Mouse (Mus musculus): Measurements from ENCODE around the gene Fos. TPM values are rescaled to one million over a fixed set of nuclear protein-coding genes. Genes with fewer than 3 reads are reported as not detected.

Fos gene
- polyA plus RNA-seq, 1 experiment from 2014 or later, result 1.8 TPM

GRCm38 (mm10) chr12:85478696-85479095, 5.0 kb downstream of the Fos start:
- Histone ChIP-seq H3K27me3 (ENCODE audit: control insufficient read depth, insufficient read depth, low read depth, low read length) (peaks cover 16% of the 10 kb centered on the region), H3K4me3 (ENCODE audit: low read depth, low read length) (no peak overlapping the region), H3K9ac (ENCODE audit: low read depth, low read length) (no peak overlapping the region), H3K4me1 (ENCODE audit: control insufficient read depth, insufficient read depth, low read length) (peaks cover 8% of the 10 kb centered on the region), H3K36me3 (ENCODE audit: control insufficient read depth, insufficient read depth, low read length) (no peaks in the 10 kb centered on the region), H3K9me3 (replicated peaks; ENCODE audit: control insufficient read depth, low read length, poor library complexity, severe bottlenecking) (no peaks in the 10 kb centered on the region), H3K4me2 (ENCODE audit: low read length) (no peak overlapping the region), H3K27ac (ENCODE audit: low read length) (no peak overlapping the region)
- no peak for ATAC-seq
- WGBS, result 76% methylated on average over 7 of the region's 7 CpGs

- no peaks in the 10 kb centered on the region for H3K36me3 ChIP-seq (ENCODE audit: control insufficient read depth, insufficient read depth, low read length)
- H3K27ac ChIP-seq (ENCODE audit: low read length), result no peak overlapping the region
- peaks cover 8% of the 10 kb centered on the region for H3K4me1 ChIP-seq (ENCODE audit: control insufficient read depth, insufficient read depth, low read length)
- H3K4me2 ChIP-seq (ENCODE audit: low read length), result no peak overlapping the region
- no peaks in the 10 kb centered on the region for H3K9me3 ChIP-seq (replicated peaks; ENCODE audit: control insufficient read depth, low read length, poor library complexity, severe bottlenecking)
- WGBS, result 56% methylated on average over 3 of the region's 3 CpGs
- ATAC-seq, result no peak
- H3K27me3 ChIP-seq (ENCODE audit: control insufficient read depth, insufficient read depth, low read depth, low read length), result peaks cover 16% of the 10 kb centered on the region
- H3K4me3 ChIP-seq (ENCODE audit: low read depth, low read length), result no peak overlapping the region
- H3K9ac ChIP-seq (ENCODE audit: low read depth, low read length), result no peak overlapping the region
Observed at GRCm38 (mm10) chr12:85479190-85479589, 5.5 kb downstream of the Fos start.

- H3K4me2 ChIP-seq (ENCODE audit: low read length), result no peak overlapping the region
- H3K4me3 ChIP-seq (ENCODE audit: low read depth, low read length), result no peak overlapping the region
- no peak overlapping the region for H3K9ac ChIP-seq (ENCODE audit: low read depth, low read length)
- H3K9me3 ChIP-seq (replicated peaks; ENCODE audit: control insufficient read depth, low read length, poor library complexity, severe bottlenecking), result no peaks in the 10 kb centered on the region
- ATAC-seq, result no peak
- WGBS, result 21% methylated on average over 4 of the region's 4 CpGs
- 0 out of 2 replicates have a peak, but pooled peaks cover 2% of the 10 kb centered on the region for H3K27me3 ChIP-seq (ENCODE audit: control insufficient read depth, insufficient read depth, low read depth, low read length)
- no peak overlapping the region for H3K27ac ChIP-seq (ENCODE audit: low read length)
- H3K36me3 ChIP-seq (ENCODE audit: control insufficient read depth, insufficient read depth, low read length), result no peaks in the 10 kb centered on the region
- H3K4me1 ChIP-seq (ENCODE audit: control insufficient read depth, insufficient read depth, low read length), result peaks cover 18% of the 10 kb centered on the region
Observed at GRCm38 (mm10) chr12:85483155-85483554, 9.5 kb downstream of the Fos start.

GRCm38 (mm10) chr12:85484655-85485054, 11.0 kb downstream of the Fos start:
- H3K36me3 ChIP-seq (ENCODE audit: control insufficient read depth, insufficient read depth, low read length), result no peaks in the 10 kb centered on the region
- no peak overlapping the region for H3K4me2 ChIP-seq (ENCODE audit: low read length)
- ATAC-seq, result no peak
- WGBS, result 83% methylated on average over 2 of the region's 2 CpGs
- H3K4me3 ChIP-seq (ENCODE audit: low read depth, low read length), result no peak overlapping the region
- no peak overlapping the region for H3K9ac ChIP-seq (ENCODE audit: low read depth, low read length)
- H3K4me1 ChIP-seq (ENCODE audit: control insufficient read depth, insufficient read depth, low read length), result peaks cover 18% of the 10 kb centered on the region
- no peak overlapping the region for H3K27ac ChIP-seq (ENCODE audit: low read length)
- H3K9me3 ChIP-seq (replicated peaks; ENCODE audit: control insufficient read depth, low read length, poor library complexity, severe bottlenecking), result no peaks in the 10 kb centered on the region
- H3K27me3 ChIP-seq (ENCODE audit: control insufficient read depth, insufficient read depth, low read depth, low read length), result 0 out of 2 replicates have a peak, but pooled peaks cover 2% of the 10 kb centered on the region

- H3K9me3 ChIP-seq (replicated peaks; ENCODE audit: control insufficient read depth, low read length, poor library complexity, severe bottlenecking), result no peaks in the 10 kb centered on the region
- peak overlapping the region; percentile 70 for H3K9ac ChIP-seq (ENCODE audit: low read depth, low read length)
- H3K4me1 ChIP-seq (ENCODE audit: control insufficient read depth, insufficient read depth, low read length), result peaks cover 18% of the 10 kb centered on the region
- H3K27ac ChIP-seq (ENCODE audit: low read length), result peak overlapping the region; percentile 77
- no peaks in the 10 kb centered on the region for H3K36me3 ChIP-seq (ENCODE audit: control insufficient read depth, insufficient read depth, low read length)
- peak overlapping the region; percentile 67 for H3K4me3 ChIP-seq (ENCODE audit: low read depth, low read length)
- peak overlapping the region; percentile 88 for H3K4me2 ChIP-seq (ENCODE audit: low read length)
- 0 out of 2 replicates have a peak, but pooled peaks cover 2% of the 10 kb centered on the region for H3K27me3 ChIP-seq (ENCODE audit: control insufficient read depth, insufficient read depth, low read depth, low read length)
- ATAC-seq, result peak; percentile 95
- WGBS, result under 1% methylated on average over 52 of the region's 52 CpGs
Observed at GRCm38 (mm10) chr12:85485890-85486765, 12.4 kb downstream of the Fos start.

GRCm38 (mm10) chr12:85486766-85487069, 13.0 kb downstream of the Fos start:
- Histone ChIP-seq H3K27ac (ENCODE audit: low read length) (no peak overlapping the region), H3K27me3 (ENCODE audit: control insufficient read depth, insufficient read depth, low read depth, low read length) (0 out of 2 replicates have a peak, but pooled peaks cover 2% of the 10 kb centered on the region), H3K36me3 (ENCODE audit: control insufficient read depth, insufficient read depth, low read length) (no peaks in the 10 kb centered on the region), H3K9ac (ENCODE audit: low read depth, low read length) (peak overlapping the region; percentile 70), H3K4me2 (ENCODE audit: low read length) (peak overlapping the region; percentile 88), H3K4me1 (ENCODE audit: control insufficient read depth, insufficient read depth, low read length) (peaks cover 18% of the 10 kb centered on the region), H3K9me3 (replicated peaks; ENCODE audit: control insufficient read depth, low read length, poor library complexity, severe bottlenecking) (no peaks in the 10 kb centered on the region), H3K4me3 (ENCODE audit: low read depth, low read length) (peak overlapping the region; percentile 67)
- WGBS, result 2% methylated on average over 20 of the region's 20 CpGs
- ATAC-seq, result no peak

- H3K36me3 ChIP-seq (ENCODE audit: control insufficient read depth, insufficient read depth, low read length), result no peaks in the 10 kb centered on the region
- no peak overlapping the region; the same call in 1 of the 2 replicates for H3K9ac ChIP-seq (ENCODE audit: low read depth, low read length)
- H3K9me3 ChIP-seq (replicated peaks; ENCODE audit: control insufficient read depth, low read length, poor library complexity, severe bottlenecking), result no peaks in the 10 kb centered on the region
- peak overlapping the region; percentile 88 for H3K4me2 ChIP-seq (ENCODE audit: low read length)
- peak overlapping the region; percentile 12 for H3K4me3 ChIP-seq (ENCODE audit: low read depth, low read length)
- ATAC-seq, result no peak; the same call in 1 of the 2 replicates
- no peak overlapping the region for H3K27ac ChIP-seq (ENCODE audit: low read length)
- H3K4me1 ChIP-seq (ENCODE audit: control insufficient read depth, insufficient read depth, low read length), result peaks cover 18% of the 10 kb centered on the region
- no peaks in the 10 kb centered on the region for H3K27me3 ChIP-seq (ENCODE audit: control insufficient read depth, insufficient read depth, low read depth, low read length)
- 1% methylated on average over 12 of the region's 12 CpGs for WGBS
Observed at GRCm38 (mm10) chr12:85487545-85488141, 14.0 kb downstream of the Fos start.

- no peaks in the 10 kb centered on the region for H3K27me3 ChIP-seq (ENCODE audit: control insufficient read depth, insufficient read depth, low read depth, low read length)
- no peak overlapping the region for H3K4me3 ChIP-seq (ENCODE audit: low read depth, low read length)
- ATAC-seq, result no peak
- H3K9ac ChIP-seq (ENCODE audit: low read depth, low read length), result no peak overlapping the region
- WGBS, result 86% methylated on average over 7 of the region's 7 CpGs
- no peaks in the 10 kb centered on the region for H3K9me3 ChIP-seq (replicated peaks; ENCODE audit: control insufficient read depth, low read length, poor library complexity, severe bottlenecking)
- no peaks in the 10 kb centered on the region for H3K36me3 ChIP-seq (ENCODE audit: control insufficient read depth, insufficient read depth, low read length)
- peaks cover 18% of the 10 kb centered on the region for H3K4me1 ChIP-seq (ENCODE audit: control insufficient read depth, insufficient read depth, low read length)
- no peak overlapping the region for H3K27ac ChIP-seq (ENCODE audit: low read length)
- no peak overlapping the region for H3K4me2 ChIP-seq (ENCODE audit: low read length)
Observed at GRCm38 (mm10) chr12:85489232-85489886, 15.7 kb downstream of the Fos start.
